Mouse (Mus musculus): ENCODE results near the gene P2rx6. TPM values are rescaled to one million over a fixed set of nuclear protein-coding genes. Genes with fewer than 3 reads are reported as not detected.

P2rx6 gene
- total and polyA plus RNA-seq, 2 experiments from 2014 or later, result 0.31 to 0.70 TPM

DNA sequence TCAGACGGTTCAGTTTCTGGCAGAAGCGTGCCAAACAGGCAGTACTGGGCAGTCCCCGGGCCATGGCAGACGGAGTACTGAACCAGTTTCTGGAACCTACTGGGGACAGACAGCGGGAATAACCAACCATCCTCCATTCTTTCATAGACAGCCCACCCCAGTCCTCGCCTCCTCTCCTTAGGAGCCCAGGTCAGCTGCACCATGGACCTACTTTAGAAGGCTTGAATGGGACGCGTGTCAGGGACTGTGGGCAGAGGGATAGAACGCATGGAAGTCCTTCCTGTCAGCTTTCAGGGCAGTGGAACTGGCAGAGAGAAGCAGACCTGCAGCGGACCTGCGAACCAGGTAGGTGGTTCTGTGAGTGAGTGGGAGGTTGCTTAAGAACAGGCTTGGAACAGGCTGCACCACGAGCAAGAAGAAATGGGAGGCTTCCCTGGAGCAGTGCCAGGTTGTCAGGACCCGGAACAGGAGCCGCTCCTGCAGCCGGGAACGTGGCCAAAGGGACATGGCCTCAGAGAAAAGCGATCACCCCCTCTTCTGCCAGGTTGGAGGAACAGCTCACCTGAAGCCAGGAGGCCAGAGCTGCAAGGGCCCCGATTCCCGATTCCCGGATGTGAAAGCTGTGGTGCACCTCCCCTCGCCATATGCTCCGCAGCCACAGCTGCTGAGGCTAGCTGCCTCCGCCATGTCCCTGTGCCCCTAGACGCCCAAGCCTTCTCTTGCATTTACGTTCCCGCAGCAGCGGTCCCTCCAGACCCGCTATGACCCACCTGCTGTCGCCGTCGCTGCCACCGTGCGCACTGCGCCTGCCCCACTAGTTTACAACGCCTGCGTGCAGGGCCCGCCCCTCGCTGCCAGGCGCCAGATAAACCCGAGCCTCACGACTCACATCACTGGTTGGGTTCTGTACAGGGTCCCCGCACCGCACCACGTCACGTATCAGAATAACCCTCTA lies 14.5 kb downstream of the P2rx6 start:
- ATAC-seq (ENCODE audit: insufficient read depth, low read depth) (peak; percentile 54; the same call in 1 of the 2 replicates), DNase-seq (ENCODE audit: low spot score) (no peak)
- no peaks in the 10 kb centered on the region for H3K36me3 ChIP-seq (replicated peaks; ENCODE audit: control insufficient read depth, insufficient read depth, low read length)
- peaks cover 10% of the 10 kb centered on the region; the same call in 1 of the 2 replicates for H3K4me1 ChIP-seq (ENCODE audit: control insufficient read depth, insufficient read depth)
- H3K9ac ChIP-seq (replicated peaks; ENCODE audit: low read depth, low read length), result peak overlapping the region; percentile 48
- no peak overlapping the region for H3K27ac ChIP-seq (ENCODE audit: low read depth)
- H3K4me3 ChIP-seq (ENCODE audit: low read depth, low read length), result peak overlapping the region; percentile 59
- peak overlapping the region; percentile 91 for H3K4me2 ChIP-seq (ENCODE audit: low read depth, low read length)
- no peak for TF ChIP-seq EP300 (IDR thresholded peaks at IDR 0.05; ENCODE audit: low read depth)
- TF ChIP-seq CTCF (IDR thresholded peaks at IDR 0.05; ENCODE audit: low read depth), result no peak
- 13% methylated on average over 45 of the region's 45 CpGs for WGBS
- no peaks in the 10 kb centered on the region for H3K9me3 ChIP-seq (replicated peaks; ENCODE audit: control insufficient read depth, low read length)
- H3K27me3 ChIP-seq (ENCODE audit: control insufficient read depth, insufficient read depth, low read length), result no peaks in the 10 kb centered on the region

DNA sequence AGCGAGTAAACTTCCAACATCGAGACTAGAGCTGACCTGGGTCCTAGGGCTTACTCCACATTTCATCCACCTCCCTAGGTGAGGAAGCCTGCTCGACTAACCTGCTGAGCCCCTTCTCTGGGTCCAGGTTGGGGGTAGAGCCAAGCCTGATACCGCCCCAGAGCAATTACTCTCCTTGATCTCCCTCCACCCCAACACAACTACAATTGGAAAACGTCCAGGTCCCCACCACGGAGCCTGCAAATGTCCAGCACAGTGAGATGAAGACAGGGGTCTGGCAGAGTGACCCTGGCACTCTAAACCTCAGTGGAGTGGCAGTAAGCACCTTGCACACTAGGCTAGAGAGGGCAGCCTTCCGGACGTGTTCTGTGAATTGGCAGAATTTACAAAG lies 15.1 kb downstream of the P2rx6 start:
- H3K4me1 ChIP-seq (ENCODE audit: control insufficient read depth, insufficient read depth), result peaks cover 10% of the 10 kb centered on the region; the same call in 1 of the 2 replicates
- DNase-seq (ENCODE audit: low spot score) (no peak), ATAC-seq (ENCODE audit: insufficient read depth, low read depth) (no peak)
- no peaks in the 10 kb centered on the region for H3K36me3 ChIP-seq (replicated peaks; ENCODE audit: control insufficient read depth, insufficient read depth, low read length)
- TF ChIP-seq EP300 (IDR thresholded peaks at IDR 0.05; ENCODE audit: low read depth) (no peak), CTCF (IDR thresholded peaks at IDR 0.05; ENCODE audit: low read depth) (no peak)
- no peaks in the 10 kb centered on the region for H3K27me3 ChIP-seq (ENCODE audit: control insufficient read depth, insufficient read depth, low read length)
- WGBS, result 14% methylated on average over 8 of the region's 8 CpGs
- H3K9me3 ChIP-seq (replicated peaks; ENCODE audit: control insufficient read depth, low read length), result no peaks in the 10 kb centered on the region
- H3K4me2 ChIP-seq (ENCODE audit: low read depth, low read length), result peak overlapping the region; percentile 91
- H3K4me3 ChIP-seq (ENCODE audit: low read depth, low read length), result peak overlapping the region; percentile 59
- peak overlapping the region; percentile 48 for H3K9ac ChIP-seq (replicated peaks; ENCODE audit: low read depth, low read length)
- no peak overlapping the region for H3K27ac ChIP-seq (ENCODE audit: low read depth)

DNA sequence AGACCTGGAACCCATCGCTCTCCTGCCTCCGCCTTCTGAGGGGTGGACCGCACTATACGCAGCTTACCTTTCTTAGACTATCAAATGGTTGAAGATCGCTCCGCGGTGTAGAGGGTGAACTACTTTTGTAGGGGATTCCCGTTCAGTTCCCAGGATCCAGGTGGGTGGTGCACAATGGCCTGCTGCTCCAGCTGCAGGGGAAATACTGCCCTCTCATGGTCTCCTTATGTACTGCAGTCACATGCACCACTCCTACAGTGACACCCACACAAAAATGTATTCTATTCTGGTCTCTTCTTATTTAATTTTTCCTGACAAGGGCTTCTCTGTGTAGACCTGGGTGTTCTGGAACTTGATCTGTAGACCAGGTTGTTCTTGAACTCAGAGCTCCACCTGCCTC lies 21.4 kb downstream of the P2rx6 start, which contains the start of gene Slc7a4:
Gene Slc7a4 (minus strand): TSS at position 151 of the 400 bp plus-strand sequence.
- Histone ChIP-seq H3K27me3 (ENCODE audit: control insufficient read depth, insufficient read depth, low read length) (no peaks in the 10 kb centered on the region), H3K9ac (replicated peaks; ENCODE audit: low read depth, low read length) (no peak within 1 kb of the TSS), H3K36me3 (replicated peaks; ENCODE audit: control insufficient read depth, insufficient read depth, low read length) (no peaks in the 10 kb centered on the region), H3K4me2 (ENCODE audit: low read depth, low read length) (no peak within 1 kb of the TSS), H3K4me3 (ENCODE audit: low read depth, low read length) (no peak within 1 kb of the TSS), H3K4me1 (ENCODE audit: control insufficient read depth, insufficient read depth) (no peaks in the 10 kb centered on the region), H3K9me3 (replicated peaks; ENCODE audit: control insufficient read depth, low read length) (no peaks in the 10 kb centered on the region), H3K27ac (ENCODE audit: low read depth) (no peak within 1 kb of the TSS)
- no peak for DNase-seq (ENCODE audit: low spot score)
- TF ChIP-seq EP300 (IDR thresholded peaks at IDR 0.05; ENCODE audit: low read depth) (no peak), CTCF (IDR thresholded peaks at IDR 0.05; ENCODE audit: low read depth) (peak; percentile 34; the same call in 1 of the 2 replicates)
- no peak for ATAC-seq (ENCODE audit: insufficient read depth, low read depth)
- 23% methylated on average over 8 of the region's 8 CpGs for WGBS

DNA sequence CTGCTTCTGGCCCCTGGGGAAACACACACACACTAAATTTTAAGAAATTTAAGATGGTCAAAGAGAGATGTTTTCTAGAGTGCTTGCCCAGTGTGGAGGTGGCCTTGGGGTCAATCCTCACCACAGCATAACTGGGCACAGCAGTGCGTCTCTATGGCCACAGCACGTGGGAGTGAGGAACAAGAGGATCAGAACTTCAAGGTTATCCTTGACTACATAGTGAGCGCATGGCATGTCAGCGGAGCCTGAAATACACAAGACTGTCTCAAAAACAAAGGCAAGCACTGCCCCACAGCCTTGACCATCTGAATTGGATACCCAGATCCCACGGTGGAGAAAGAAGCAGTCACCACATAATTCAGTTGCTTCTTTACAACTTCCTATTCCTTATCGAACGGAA lies 22.9 kb downstream of the P2rx6 start:
- 82% methylated on average over 7 of the region's 7 CpGs for WGBS
- no peak overlapping the region for H3K9ac ChIP-seq (replicated peaks; ENCODE audit: low read depth, low read length)
- H3K36me3 ChIP-seq (replicated peaks; ENCODE audit: control insufficient read depth, insufficient read depth, low read length), result no peaks in the 10 kb centered on the region
- H3K27ac ChIP-seq (ENCODE audit: low read depth), result no peak overlapping the region
- TF ChIP-seq EP300 (IDR thresholded peaks at IDR 0.05; ENCODE audit: low read depth) (no peak), CTCF (IDR thresholded peaks at IDR 0.05; ENCODE audit: low read depth) (no peak)
- H3K9me3 ChIP-seq (replicated peaks; ENCODE audit: control insufficient read depth, low read length), result 0 out of 2 replicates have a peak, but pooled peaks cover 5% of the 10 kb centered on the region
- H3K4me3 ChIP-seq (ENCODE audit: low read depth, low read length), result no peak overlapping the region
- no peak overlapping the region for H3K4me2 ChIP-seq (ENCODE audit: low read depth, low read length)
- no peak for DNase-seq (ENCODE audit: low spot score)
- no peaks in the 10 kb centered on the region for H3K4me1 ChIP-seq (ENCODE audit: control insufficient read depth, insufficient read depth)
- no peak for ATAC-seq (ENCODE audit: insufficient read depth, low read depth)
- H3K27me3 ChIP-seq (ENCODE audit: control insufficient read depth, insufficient read depth, low read length), result no peaks in the 10 kb centered on the region

DNA sequence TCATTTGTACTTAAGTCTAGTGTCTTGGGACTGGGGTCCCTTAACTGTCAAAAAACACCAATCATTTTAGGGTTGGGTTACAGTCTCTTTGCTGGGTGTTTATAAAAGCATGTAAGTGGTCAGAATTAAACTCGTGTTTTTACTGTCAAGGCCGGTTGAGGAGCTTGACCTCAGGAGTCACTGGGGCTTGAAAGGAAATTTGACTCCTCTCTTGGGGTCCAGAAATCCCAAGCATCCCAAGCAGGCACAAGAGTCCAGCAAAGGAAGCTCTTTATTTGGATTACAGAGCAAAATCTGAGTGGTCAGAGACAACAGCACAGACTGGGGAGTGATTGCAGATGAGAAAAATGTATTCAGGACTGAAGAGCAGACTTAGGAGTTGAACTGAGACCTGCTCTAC lies 29.0 kb downstream of the P2rx6 start:
- TF ChIP-seq CTCF (IDR thresholded peaks at IDR 0.05; ENCODE audit: low read depth) (no peak), EP300 (IDR thresholded peaks at IDR 0.05; ENCODE audit: low read depth) (no peak)
- no peaks in the 10 kb centered on the region for H3K36me3 ChIP-seq (replicated peaks; ENCODE audit: control insufficient read depth, insufficient read depth, low read length)
- 25% methylated on average over 2 of the region's 2 CpGs for WGBS

More for the DNA sequence above, 29.0 kb downstream of the P2rx6 start:
- Histone ChIP-seq H3K4me3 (ENCODE audit: low read depth, low read length) (no peak overlapping the region), H3K4me2 (ENCODE audit: low read depth, low read length) (no peak overlapping the region), H3K9me3 (replicated peaks; ENCODE audit: control insufficient read depth, low read length) (0 out of 2 replicates have a peak, but pooled peaks cover 5% of the 10 kb centered on the region), H3K4me1 (ENCODE audit: control insufficient read depth, insufficient read depth) (no peaks in the 10 kb centered on the region), H3K27me3 (ENCODE audit: control insufficient read depth, insufficient read depth, low read length) (no peaks in the 10 kb centered on the region), H3K27ac (ENCODE audit: low read depth) (no peak overlapping the region), H3K9ac (replicated peaks; ENCODE audit: low read depth, low read length) (no peak overlapping the region)
- no peak for DNase-seq (ENCODE audit: low spot score)
- no peak for ATAC-seq (ENCODE audit: insufficient read depth, low read depth)

Data from heart, postnatal 0 days (tissue).